Mouse (Mus musculus): ENCODE results near the gene 2310022A10Rik.

Gene 2310022A10Rik

GRCm38 (mm10) chr7:27552931-27553513, at the start of gene 2310022A10Rik, which contains the start of gene Pld3:
TSS of gene 2310022A10Rik (plus strand) at chr7:27553233.
TSS of gene Pld3 (minus strand) at chr7:27553218.
- DNase-seq (ENCODE audit: low spot score in 2 of 2) = peak; percentile 96 to 98

GRCm38 (mm10) chr7:27506765-27507370, 46.2 kb upstream of the 2310022A10Rik start:
- DNase-seq (ENCODE audit: low spot score in 2 of 2) = no peak

GRCm38 (mm10) chr7:27507711-27508647, 45.1 kb upstream of the 2310022A10Rik start:
- peak; percentile 90 to 93 for DNase-seq (ENCODE audit: low spot score in 2 of 2)

- no peak for DNase-seq (ENCODE audit: low spot score in 2 of 2)
Observed at GRCm38 (mm10) chr7:27508648-27509005, 44.4 kb upstream of the 2310022A10Rik start.

GRCm38 (mm10) chr7:27510809-27511208, 42.2 kb upstream of the 2310022A10Rik start:
- no peak for DNase-seq (ENCODE audit: low spot score in 2 of 2)

- no peak for DNase-seq (ENCODE audit: low spot score in 2 of 2)
Observed at GRCm38 (mm10) chr7:27514961-27515360, 38.1 kb upstream of the 2310022A10Rik start.

- DNase-seq (ENCODE audit: low spot score in 2 of 2) = no peak
Observed at GRCm38 (mm10) chr7:27518314-27518713, 34.7 kb upstream of the 2310022A10Rik start.

GRCm38 (mm10) chr7:27520104-27520503, 32.9 kb upstream of the 2310022A10Rik start:
- DNase-seq (ENCODE audit: low spot score in 2 of 2) = no peak

- DNase-seq (ENCODE audit: low spot score in 2 of 2) = no peak
Observed at GRCm38 (mm10) chr7:27520599-27520998, 32.4 kb upstream of the 2310022A10Rik start.

GRCm38 (mm10) chr7:27522967-27523366, 30.1 kb upstream of the 2310022A10Rik start, which contains the start of gene Hipk4:
TSS of gene Hipk4 (plus strand) at chr7:27523267.
- DNase-seq (ENCODE audit: low spot score in 2 of 2) = peak in 1 of 2 experiments; percentile 7

- DNase-seq (ENCODE audit: low spot score in 2 of 2) = no peak
Observed at GRCm38 (mm10) chr7:27523805-27524204, 29.2 kb upstream of the 2310022A10Rik start.

- peak in 1 of 2 experiments; percentile 76 for DNase-seq (ENCODE audit: low spot score in 2 of 2)
Observed at GRCm38 (mm10) chr7:27526039-27526827, 26.8 kb upstream of the 2310022A10Rik start.

- DNase-seq (ENCODE audit: low spot score in 2 of 2) = no peak
Observed at GRCm38 (mm10) chr7:27529070-27529469, 24.0 kb upstream of the 2310022A10Rik start.

GRCm38 (mm10) chr7:27530937-27531336, 22.1 kb upstream of the 2310022A10Rik start:
- DNase-seq (ENCODE audit: low spot score in 2 of 2) = no peak

- no peak for DNase-seq (ENCODE audit: low spot score in 2 of 2)
Observed at GRCm38 (mm10) chr7:27531707-27532106, 21.3 kb upstream of the 2310022A10Rik start.

GRCm38 (mm10) chr7:27532480-27533050, 20.5 kb upstream of the 2310022A10Rik start:
- DNase-seq (ENCODE audit: low spot score in 2 of 2) = no peak

- DNase-seq (ENCODE audit: low spot score in 2 of 2) = no peak
Observed at GRCm38 (mm10) chr7:27535386-27535785, 17.6 kb upstream of the 2310022A10Rik start.

- DNase-seq (ENCODE audit: low spot score in 2 of 2) = no peak
Observed at GRCm38 (mm10) chr7:27536618-27537017, 16.4 kb upstream of the 2310022A10Rik start.

- no peak for DNase-seq (ENCODE audit: low spot score in 2 of 2)
Observed at GRCm38 (mm10) chr7:27537998-27538397, 15.0 kb upstream of the 2310022A10Rik start.

- DNase-seq (ENCODE audit: low spot score in 2 of 2) = no peak
Observed at GRCm38 (mm10) chr7:27538797-27539196, 14.2 kb upstream of the 2310022A10Rik start.

- DNase-seq (ENCODE audit: low spot score in 2 of 2) = no peak
Observed at GRCm38 (mm10) chr7:27540521-27540920, 12.5 kb upstream of the 2310022A10Rik start.

Measured in frontal cortex, postnatal 10 days (tissue).